Mouse (Mus musculus) brain, embryonic 14.5 days (tissue): ENCODE data around the gene Zscan2.

Experiments used
- CTCF ChIP-seq: fragments of 200-500 bp; IDR thresholded peaks from 2 replicates; pipeline ENCODE4 v1.5.1; 2012; ENCODE audit warnings: inconsistent platforms, mild to moderate bottlenecking, moderate library complexity, borderline replicate concordance; ENCODE audit not compliant: insufficient read depth, insufficient read length; ENCODE audit errors: extremely low read depth
- POLR2A ChIP-seq: fragments of 200-500 bp; IDR thresholded peaks from 2 replicates; pipeline ENCODE4 v1.6.1; 2012; ENCODE audit warnings: mild to moderate bottlenecking, inconsistent platforms, borderline replicate concordance; ENCODE audit not compliant: poor library complexity, insufficient read depth, insufficient read length, severe bottlenecking; ENCODE audit errors: extremely low read depth

DNA sequence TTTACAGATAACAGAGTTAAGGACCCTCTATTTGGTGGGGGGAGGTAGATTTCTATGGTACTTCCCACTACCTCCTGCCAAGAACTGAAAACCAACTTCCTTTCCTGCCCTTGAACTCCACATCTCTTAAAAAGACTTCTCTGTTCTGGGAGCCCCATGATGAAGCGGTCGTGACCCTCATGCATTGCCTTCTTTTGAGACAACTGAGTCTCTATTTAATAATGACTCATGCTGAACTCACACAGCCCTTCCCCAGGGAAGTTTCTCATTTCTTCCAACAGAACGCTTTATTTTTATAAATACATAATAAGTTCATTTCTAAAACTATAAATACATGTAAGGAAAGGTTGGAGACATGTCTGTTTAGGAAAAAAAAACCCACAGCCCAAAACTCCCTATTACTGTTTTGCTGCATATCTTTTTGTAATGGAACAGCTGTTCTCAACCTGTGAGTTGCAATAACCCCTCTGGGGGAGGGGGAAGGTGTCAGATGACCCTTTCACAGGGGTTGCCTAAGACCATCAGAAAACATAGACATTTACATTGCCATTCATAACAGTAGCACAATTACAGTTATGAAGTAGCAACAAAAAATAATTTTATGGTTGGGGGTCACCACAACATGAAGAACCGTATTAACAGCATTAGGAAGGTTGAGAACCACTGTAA lies 24.6 kb upstream of the Zscan2 start:
- no peak for TF ChIP-seq POLR2A
- no peak for TF ChIP-seq CTCF
